Mouse (Mus musculus) hindbrain, embryonic 15.5 days (tissue): ENCODE measurements at regions not wholly inside any gene's neighbourhood (a gene's known extent, or its start where the extent isn't known, plus 50 kb on each side); places are given as distances from the start of the nearest gene placed in this dataset.
"Not testable (repeated sequence)": the region's sequence is repeated elsewhere in the genome, so short reads cannot be mapped to it uniquely, and the experiment has no call there.

Experiments
- ATAC-seq: fragments of 200-750 bp; cut with Nextera tagmentation; 2 replicates; pipeline ENCODE4 v1.8.0; 2017; ENCODE audit warnings: low read depth, moderate number of reproducible peaks, moderate TSS enrichment; ENCODE audit not compliant: low FRiP score
- H3K27ac ChIP-seq: fragments of 300-500 bp; sonication (generic); replicated peaks from 2 replicates; pipeline ENCODE4 v1.5.1; 2015; ENCODE audit warnings: mild to moderate bottlenecking, inconsistent platforms
- H3K27me3 ChIP-seq: fragments of 300-500 bp; sonication (generic); 2 replicates; pipeline ENCODE4 v1.6.1; 2015; ENCODE audit warnings: control low read depth, inconsistent platforms
- H3K36me3 ChIP-seq: fragments of 300-500 bp; sonication (generic); 2 replicates; pipeline ENCODE4 v1.6.1; 2015; ENCODE audit warnings: control low read depth, inconsistent platforms
- H3K4me1 ChIP-seq: fragments of 300-500 bp; sonication (generic); replicated peaks from 2 replicates; pipeline ENCODE4 v1.6.1; 2015; ENCODE audit warnings: control low read depth, inconsistent platforms
- H3K4me2 ChIP-seq: fragments of 300-500 bp; sonication (generic); 2 replicates; pipeline ENCODE4 v1.6.1; 2015; ENCODE audit warnings: moderate library complexity, mild to moderate bottlenecking, inconsistent platforms
- H3K4me3 ChIP-seq: fragments of 300-500 bp; sonication (generic); 2 replicates; pipeline ENCODE4 v1.5.1; 2015; ENCODE audit warnings: mild to moderate bottlenecking, inconsistent platforms
- H3K9ac ChIP-seq: fragments of 300-500 bp; sonication (generic); 2 replicates; pipeline ENCODE4 v1.6.1; 2015; ENCODE audit warnings: inconsistent platforms
- H3K9me3 ChIP-seq: fragments of 300-500 bp; sonication (generic); 2 replicates; pipeline ENCODE4 v1.6.1; 2016; ENCODE audit warnings: control low read depth, inconsistent platforms
- WGBS: fragments of 180-500 bp; shearing (Covaris S2); methylation state at CpG from one replicate; pipeline ENCODE4 v1.1.7; 2015; 5-methylcytosine and 5-hydroxymethylcytosine counted together

GRCm38 (mm10) chr13:102011965-102012364, 243.9 kb upstream of the Pik3r1 start:
- Histone ChIP-seq H3K27me3 (no peaks in the 10 kb centered on the region), H3K4me2 (no peak overlapping the region), H3K36me3 (no peaks in the 10 kb centered on the region), H3K4me3 (no peak overlapping the region), H3K4me1 (no peaks in the 10 kb centered on the region), H3K9ac (no peak overlapping the region), H3K9me3 (no peaks in the 10 kb centered on the region), H3K27ac (no peak overlapping the region)
- ATAC-seq: no peak
- 78% methylated on average over 2 of the region's 2 CpGs for WGBS

- Histone ChIP-seq H3K27ac (no peak overlapping the region), H3K4me3 (no peak overlapping the region), H3K9ac (no peak overlapping the region), H3K27me3 (no peaks in the 10 kb centered on the region), H3K4me1 (no peaks in the 10 kb centered on the region), H3K9me3 (no peaks in the 10 kb centered on the region), H3K36me3 (no peaks in the 10 kb centered on the region), H3K4me2 (no peak overlapping the region)
- no peak for ATAC-seq
- WGBS: 92% methylated on average over 2 of the region's 2 CpGs
Observed at GRCm38 (mm10) chr13:102014514-102014913, 246.5 kb upstream of the Pik3r1 start.

- no peak for ATAC-seq
- Histone ChIP-seq H3K9me3 (no peaks in the 10 kb centered on the region), H3K27ac (no peak overlapping the region), H3K4me1 (no peaks in the 10 kb centered on the region), H3K27me3 (no peaks in the 10 kb centered on the region), H3K4me2 (no peak overlapping the region), H3K36me3 (no peaks in the 10 kb centered on the region), H3K9ac (no peak overlapping the region), H3K4me3 (no peak overlapping the region)
- WGBS: 78% methylated on average over 3 of the region's 3 CpGs
Observed at GRCm38 (mm10) chr13:102014958-102015357, 246.9 kb upstream of the Pik3r1 start.

- Histone ChIP-seq H3K36me3 (no peaks in the 10 kb centered on the region), H3K27ac (no peak overlapping the region), H3K4me3 (no peak overlapping the region), H3K27me3 (no peaks in the 10 kb centered on the region), H3K4me1 (no peaks in the 10 kb centered on the region), H3K4me2 (no peak overlapping the region), H3K9me3 (no peaks in the 10 kb centered on the region), H3K9ac (no peak overlapping the region)
- ATAC-seq: no peak
- WGBS: 89% methylated on average over 5 of the region's 5 CpGs
Observed at GRCm38 (mm10) chr13:102016518-102016917, 248.5 kb upstream of the Pik3r1 start.

- H3K4me3 ChIP-seq: no peak overlapping the region
- no peaks in the 10 kb centered on the region for H3K9me3 ChIP-seq
- ATAC-seq: no peak
- H3K4me1 ChIP-seq: no peaks in the 10 kb centered on the region
- H3K27me3 ChIP-seq: no peaks in the 10 kb centered on the region
- no peak overlapping the region for H3K4me2 ChIP-seq
- H3K9ac ChIP-seq: no peak overlapping the region
- WGBS: 78% methylated on average over 1 of the region's 1 CpGs
- H3K36me3 ChIP-seq: no peaks in the 10 kb centered on the region
- H3K27ac ChIP-seq: no peak overlapping the region
Observed at GRCm38 (mm10) chr13:102022273-102022672, 254.3 kb upstream of the Pik3r1 start.

GRCm38 (mm10) chr13:102022757-102023156, 254.7 kb upstream of the Pik3r1 start:
- no peak for ATAC-seq
- no peaks in the 10 kb centered on the region for H3K9me3 ChIP-seq
- no peak overlapping the region for H3K4me3 ChIP-seq
- H3K36me3 ChIP-seq: no peaks in the 10 kb centered on the region
- H3K27ac ChIP-seq: no peak overlapping the region
- no peak overlapping the region for H3K9ac ChIP-seq
- 93% methylated on average over 4 of the region's 4 CpGs for WGBS
- H3K27me3 ChIP-seq: no peaks in the 10 kb centered on the region
- H3K4me2 ChIP-seq: no peak overlapping the region
- no peaks in the 10 kb centered on the region for H3K4me1 ChIP-seq

GRCm38 (mm10) chr13:102023624-102024023, 255.6 kb upstream of the Pik3r1 start:
- H3K9ac ChIP-seq: no peak overlapping the region
- H3K27ac ChIP-seq: no peak overlapping the region
- no peak for ATAC-seq
- WGBS: 98% methylated on average over 1 of the region's 1 CpGs
- H3K9me3 ChIP-seq: no peaks in the 10 kb centered on the region
- no peaks in the 10 kb centered on the region for H3K27me3 ChIP-seq
- H3K4me1 ChIP-seq: no peaks in the 10 kb centered on the region
- H3K4me3 ChIP-seq: no peak overlapping the region
- H3K36me3 ChIP-seq: no peaks in the 10 kb centered on the region
- no peak overlapping the region for H3K4me2 ChIP-seq

GRCm38 (mm10) chr13:102025138-102025537, 257.1 kb upstream of the Pik3r1 start:
- Histone ChIP-seq H3K27me3 (no peaks in the 10 kb centered on the region), H3K27ac (no peak overlapping the region), H3K4me1 (no peaks in the 10 kb centered on the region), H3K9ac (no peak overlapping the region), H3K4me3 (no peak overlapping the region), H3K36me3 (no peaks in the 10 kb centered on the region), H3K9me3 (no peaks in the 10 kb centered on the region), H3K4me2 (no peak overlapping the region)
- 82% methylated on average over 3 of the region's 3 CpGs for WGBS
- ATAC-seq: no peak

- not testable (repeated sequence) for H3K9ac ChIP-seq, H3K4me3 ChIP-seq, H3K9me3 ChIP-seq, H3K27ac ChIP-seq, H3K4me2 ChIP-seq, H3K4me1 ChIP-seq, ATAC-seq, H3K36me3 ChIP-seq, H3K27me3 ChIP-seq
- 88% methylated on average over 2 of the region's 2 CpGs for WGBS
Observed at GRCm38 (mm10) chr13:102025547-102025946, 257.5 kb upstream of the Pik3r1 start.

GRCm38 (mm10) chr13:102031416-102031815, 263.4 kb upstream of the Pik3r1 start:
- Histone ChIP-seq H3K27ac (no peak overlapping the region), H3K9me3 (no peaks in the 10 kb centered on the region), H3K36me3 (no peaks in the 10 kb centered on the region), H3K4me2 (no peak overlapping the region), H3K9ac (no peak overlapping the region), H3K4me3 (no peak overlapping the region), H3K27me3 (no peaks in the 10 kb centered on the region), H3K4me1 (no peaks in the 10 kb centered on the region)
- 85% methylated on average over 4 of the region's 4 CpGs for WGBS
- no peak for ATAC-seq

GRCm38 (mm10) chr13:102034484-102034883, 266.5 kb upstream of the Pik3r1 start:
- Histone ChIP-seq H3K27me3 (no peaks in the 10 kb centered on the region), H3K4me2 (no peak overlapping the region), H3K4me1 (no peaks in the 10 kb centered on the region), H3K9me3 (no peaks in the 10 kb centered on the region), H3K27ac (no peak overlapping the region), H3K9ac (no peak overlapping the region), H3K36me3 (no peaks in the 10 kb centered on the region), H3K4me3 (no peak overlapping the region)
- 36% methylated on average over 4 of the region's 4 CpGs for WGBS
- ATAC-seq: no peak

- no peak overlapping the region for H3K4me2 ChIP-seq
- no peak for ATAC-seq
- 85% methylated on average over 5 of the region's 5 CpGs for WGBS
- H3K4me3 ChIP-seq: no peak overlapping the region
- no peaks in the 10 kb centered on the region for H3K4me1 ChIP-seq
- H3K27me3 ChIP-seq: no peaks in the 10 kb centered on the region
- H3K9me3 ChIP-seq: no peaks in the 10 kb centered on the region
- no peak overlapping the region for H3K27ac ChIP-seq
- no peak overlapping the region for H3K9ac ChIP-seq
- H3K36me3 ChIP-seq: no peaks in the 10 kb centered on the region
Observed at GRCm38 (mm10) chr13:102036001-102036400, 268.0 kb upstream of the Pik3r1 start.

GRCm38 (mm10) chr13:102036819-102037624, 269.0 kb upstream of the Pik3r1 start:
- H3K9me3 ChIP-seq: no peaks in the 10 kb centered on the region
- H3K4me2 ChIP-seq: no peak overlapping the region
- H3K4me1 ChIP-seq: no peaks in the 10 kb centered on the region
- no peak for ATAC-seq
- 81% methylated on average over 7 of the region's 7 CpGs for WGBS
- H3K36me3 ChIP-seq: no peaks in the 10 kb centered on the region
- H3K9ac ChIP-seq: no peak overlapping the region
- no peak overlapping the region for H3K4me3 ChIP-seq
- H3K27ac ChIP-seq: no peak overlapping the region
- H3K27me3 ChIP-seq: no peaks in the 10 kb centered on the region
